Mouse (Mus musculus): ENCODE measurements at regions not wholly inside any gene's neighbourhood (a gene's known extent, or its start where the extent isn't known, plus 50 kb on each side); places are given as distances from the start of the nearest gene placed in this dataset.
A peak's percentile ranks its signal among the peaks of the same experiment; 100 is the strongest.

DNA sequence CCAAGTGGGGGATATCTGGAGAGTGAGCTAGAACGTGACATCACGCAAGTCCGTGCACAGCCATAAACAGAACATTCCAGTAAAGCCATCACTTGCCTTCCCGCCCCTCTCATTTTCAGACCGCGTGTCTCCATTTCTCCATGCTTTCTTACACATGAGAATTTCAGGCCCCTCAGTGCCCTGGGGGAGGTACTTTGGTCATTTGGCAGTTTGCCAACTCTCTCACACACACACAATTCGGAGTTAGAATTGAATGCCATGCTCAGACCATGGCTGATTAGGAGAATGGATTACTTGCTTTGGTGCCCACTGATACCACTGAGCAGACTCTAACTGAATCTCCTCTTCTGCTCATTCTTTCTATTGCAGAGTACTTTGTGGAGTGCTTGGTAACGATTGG lies 400.7 kb upstream of the Id4 start:
- no peaks in the 10 kb centered on the region for H3K27me3 ChIP-seq

DNA sequence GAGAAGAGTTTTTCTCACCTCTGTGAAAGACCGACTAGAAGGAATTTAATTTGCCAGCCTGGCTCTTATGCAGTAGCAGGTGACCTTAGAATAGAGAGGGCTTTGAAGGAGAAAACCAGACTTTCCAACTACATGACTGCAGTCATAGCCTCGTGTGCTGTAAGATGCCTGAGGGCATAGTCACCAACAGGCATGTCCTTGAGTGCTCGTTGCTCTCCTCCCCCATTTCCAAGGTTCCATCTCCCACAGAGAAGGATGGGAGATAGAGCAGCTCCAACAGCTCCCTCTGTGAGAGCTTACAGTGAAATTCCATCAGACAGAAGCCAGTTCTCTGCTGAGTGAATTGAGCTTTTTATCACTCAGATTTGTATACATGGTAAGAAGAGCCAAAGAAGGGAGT lies 398.1 kb upstream of the Id4 start:
- H3K4me1 ChIP-seq, result no peaks in the 10 kb centered on the region
- ATAC-seq (ENCODE audit: low FRiP score), result no peak
- 67% methylated on average over 3 of the region's 3 CpGs for WGBS
- H3K27me3 ChIP-seq, result no peaks in the 10 kb centered on the region
- no peaks in the 10 kb centered on the region for H3K9me3 ChIP-seq (replicated peaks)
- H3K4me3 ChIP-seq, result no peak overlapping the region
- H3K36me3 ChIP-seq, result no peaks in the 10 kb centered on the region
- no peak overlapping the region for H3K27ac ChIP-seq
- no peak overlapping the region for H3K4me2 ChIP-seq (replicated peaks)
- H3K9ac ChIP-seq, result no peak overlapping the region

More for the DNA sequence above, 400.7 kb upstream of the Id4 start:
- H3K9ac ChIP-seq, result no peak overlapping the region
- H3K4me3 ChIP-seq, result no peak overlapping the region
- no peak overlapping the region for H3K4me2 ChIP-seq (replicated peaks)
- H3K36me3 ChIP-seq, result no peaks in the 10 kb centered on the region
- WGBS, result 60% methylated on average over 8 of the region's 8 CpGs
- H3K4me1 ChIP-seq, result peaks cover 15% of the 10 kb centered on the region
- ATAC-seq (ENCODE audit: low FRiP score), result peak; percentile 60; the same call in 1 of the 2 replicates
- no peak overlapping the region for H3K27ac ChIP-seq
- no peaks in the 10 kb centered on the region for H3K9me3 ChIP-seq (replicated peaks)

DNA sequence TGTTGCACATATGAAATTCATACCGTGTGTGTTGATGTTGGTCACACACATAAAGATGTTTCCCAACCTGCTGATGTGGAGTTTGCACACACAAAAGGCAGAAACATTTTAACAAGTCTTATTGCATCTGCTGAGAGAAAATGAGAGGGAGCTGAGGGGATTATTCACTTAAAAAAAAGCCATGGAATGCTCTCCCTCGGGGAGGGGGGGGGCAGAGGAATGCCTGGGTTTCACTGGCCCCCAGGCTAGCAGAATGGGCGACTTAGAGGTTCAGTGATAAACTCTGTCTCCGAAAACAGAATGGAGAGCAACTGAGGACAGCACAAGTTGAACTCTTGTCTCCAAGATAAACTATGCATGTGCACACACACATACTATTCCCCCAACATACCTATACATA lies 392.4 kb upstream of the Id4 start:
- no peak overlapping the region for H3K9ac ChIP-seq
- no peaks in the 10 kb centered on the region for H3K36me3 ChIP-seq
- H3K4me2 ChIP-seq (replicated peaks), result no peak overlapping the region
- 68% methylated on average over 4 of the region's 4 CpGs for WGBS
- no peaks in the 10 kb centered on the region for H3K9me3 ChIP-seq (replicated peaks)
- H3K27ac ChIP-seq, result no peak overlapping the region
- H3K27me3 ChIP-seq, result no peaks in the 10 kb centered on the region
- ATAC-seq (ENCODE audit: low FRiP score), result no peak
- H3K4me3 ChIP-seq, result no peak overlapping the region
- peaks cover 5% of the 10 kb centered on the region for H3K4me1 ChIP-seq

DNA sequence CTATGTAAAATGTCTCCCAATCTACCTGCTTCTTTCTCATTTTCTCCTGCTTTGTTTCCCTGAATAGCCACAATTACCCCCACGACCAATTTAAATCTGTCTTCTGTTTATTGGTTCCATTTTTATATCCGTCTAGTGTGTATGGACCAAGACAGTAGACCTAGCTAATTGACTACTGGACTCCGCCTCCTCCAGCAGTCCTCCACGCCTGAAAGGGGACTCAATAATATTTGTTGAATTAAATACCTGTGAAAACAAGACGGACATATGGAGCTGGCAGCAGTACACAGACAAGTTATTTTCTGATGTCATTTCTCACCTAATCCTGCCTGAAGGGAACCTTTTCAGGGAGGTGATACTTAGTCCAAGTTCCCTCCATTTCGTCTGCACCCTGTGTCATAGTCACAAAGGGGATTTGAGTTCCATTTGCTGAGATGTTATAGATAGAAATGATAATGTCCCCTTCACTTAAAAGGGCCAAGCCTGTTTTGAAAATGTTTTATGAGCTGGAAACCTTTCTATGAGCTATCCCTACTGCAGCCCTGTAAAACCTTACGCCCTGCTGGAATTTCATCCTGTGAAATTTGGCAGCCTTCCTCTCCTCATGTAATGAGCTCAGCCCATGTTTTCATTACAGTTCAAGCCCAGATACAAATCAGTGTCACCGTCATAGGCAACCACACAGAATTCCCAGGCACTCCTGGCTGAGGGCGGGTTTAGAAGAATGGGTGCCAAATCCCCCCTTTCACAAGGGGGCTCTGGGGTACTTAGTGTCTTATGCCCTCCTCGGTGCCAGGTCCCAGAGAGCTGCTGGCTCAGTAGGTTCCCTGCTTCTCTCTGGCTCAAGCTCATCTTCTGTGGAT lies 391.1 kb upstream of the Id4 start:
- Histone ChIP-seq H3K4me3 (no peak overlapping the region), H3K27me3 (no peaks in the 10 kb centered on the region), H3K4me2 (replicated peaks) (no peak overlapping the region), H3K9ac (no peak overlapping the region), H3K27ac (no peak overlapping the region), H3K9me3 (replicated peaks) (no peaks in the 10 kb centered on the region), H3K36me3 (no peaks in the 10 kb centered on the region), H3K4me1 (peaks cover 5% of the 10 kb centered on the region)
- 72% methylated on average over 10 of the region's 10 CpGs for WGBS
- no peak for ATAC-seq (ENCODE audit: low FRiP score)

DNA sequence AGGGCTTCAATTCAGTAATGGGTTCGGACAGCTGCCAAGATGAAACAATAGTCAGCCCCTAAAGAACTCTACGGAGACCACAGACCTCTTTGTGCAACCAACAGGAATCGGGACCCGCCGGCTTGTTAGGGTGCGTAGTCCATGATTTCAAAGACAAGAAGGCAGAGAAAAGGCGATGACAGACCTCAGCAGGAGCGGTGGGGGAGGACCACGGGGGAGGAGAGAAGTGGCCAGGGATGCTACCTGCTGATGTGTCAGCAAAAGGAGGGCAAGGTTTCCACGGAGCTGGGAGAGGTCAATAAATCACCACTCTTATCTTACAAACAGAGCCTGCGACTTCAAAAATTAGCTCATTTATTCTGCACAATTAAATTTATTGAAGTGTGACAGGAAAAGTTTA lies 388.4 kb upstream of the Id4 start:
- no peak overlapping the region for H3K4me3 ChIP-seq
- H3K27me3 ChIP-seq, result no peaks in the 10 kb centered on the region
- no peak overlapping the region for H3K9ac ChIP-seq
- WGBS, result 11% methylated on average over 11 of the region's 11 CpGs
- no peak overlapping the region for H3K27ac ChIP-seq
- no peaks in the 10 kb centered on the region for H3K9me3 ChIP-seq (replicated peaks)
- H3K36me3 ChIP-seq, result no peaks in the 10 kb centered on the region
- H3K4me2 ChIP-seq (replicated peaks), result no peak overlapping the region
- H3K4me1 ChIP-seq, result peaks cover 5% of the 10 kb centered on the region
- no peak for ATAC-seq (ENCODE audit: low FRiP score)

DNA sequence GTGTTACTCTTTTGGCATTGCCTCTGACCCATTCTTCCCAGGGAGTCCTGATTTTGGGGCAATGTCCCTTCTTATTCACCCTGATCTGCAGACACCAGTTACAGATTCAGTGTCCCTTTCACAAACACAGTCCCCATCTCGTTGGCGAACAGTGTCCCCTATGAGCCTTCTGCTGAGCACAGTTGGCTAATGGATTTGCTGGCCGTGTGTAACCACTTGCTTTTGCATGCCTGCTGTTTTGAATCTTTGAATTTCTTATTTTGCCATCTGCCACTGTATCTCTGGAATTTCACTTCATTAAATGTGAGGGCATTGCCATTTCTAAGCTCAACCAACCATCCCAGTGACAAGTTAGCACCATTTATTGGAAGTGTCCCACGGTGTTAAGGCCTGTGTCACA lies 368.5 kb upstream of the Id4 start:
- ATAC-seq (ENCODE audit: low FRiP score), result no peak
- WGBS, result 85% methylated on average over 4 of the region's 4 CpGs
- Histone ChIP-seq H3K36me3 (no peaks in the 10 kb centered on the region), H3K4me1 (no peaks in the 10 kb centered on the region), H3K27ac (no peak overlapping the region), H3K4me3 (no peak overlapping the region), H3K4me2 (replicated peaks) (no peak overlapping the region), H3K9me3 (replicated peaks) (no peaks in the 10 kb centered on the region), H3K27me3 (no peaks in the 10 kb centered on the region), H3K9ac (no peak overlapping the region)

DNA sequence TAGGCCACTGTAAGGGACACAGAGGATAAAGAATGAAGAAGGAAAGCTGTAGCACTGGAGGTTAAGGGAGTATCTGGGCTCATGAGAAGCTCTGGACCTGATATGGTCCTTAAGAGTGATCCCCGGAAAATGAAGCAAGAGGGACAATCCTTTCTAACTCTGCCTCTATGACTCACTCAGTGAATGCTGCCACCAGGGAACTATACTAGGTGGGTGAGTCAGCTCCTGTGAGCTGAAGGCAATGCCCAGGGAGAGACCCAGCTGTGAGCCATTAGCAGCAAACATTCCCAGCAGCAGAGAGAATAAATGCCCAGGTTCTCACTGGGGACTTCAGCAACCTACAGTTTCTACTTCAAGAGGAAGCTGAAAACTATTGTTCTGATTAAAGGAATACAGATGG lies 366.7 kb upstream of the Id4 start:
- H3K4me3 ChIP-seq, result no peak overlapping the region
- 93% methylated on average over 1 of the region's 1 CpGs for WGBS
- H3K36me3 ChIP-seq, result no peaks in the 10 kb centered on the region
- ATAC-seq (ENCODE audit: low FRiP score), result no peak
- no peaks in the 10 kb centered on the region for H3K4me1 ChIP-seq
- no peaks in the 10 kb centered on the region for H3K27me3 ChIP-seq
- no peak overlapping the region for H3K27ac ChIP-seq
- no peak overlapping the region for H3K9ac ChIP-seq
- no peaks in the 10 kb centered on the region; the same call in 1 of the 2 replicates for H3K9me3 ChIP-seq (replicated peaks)
- no peak overlapping the region for H3K4me2 ChIP-seq (replicated peaks)

DNA sequence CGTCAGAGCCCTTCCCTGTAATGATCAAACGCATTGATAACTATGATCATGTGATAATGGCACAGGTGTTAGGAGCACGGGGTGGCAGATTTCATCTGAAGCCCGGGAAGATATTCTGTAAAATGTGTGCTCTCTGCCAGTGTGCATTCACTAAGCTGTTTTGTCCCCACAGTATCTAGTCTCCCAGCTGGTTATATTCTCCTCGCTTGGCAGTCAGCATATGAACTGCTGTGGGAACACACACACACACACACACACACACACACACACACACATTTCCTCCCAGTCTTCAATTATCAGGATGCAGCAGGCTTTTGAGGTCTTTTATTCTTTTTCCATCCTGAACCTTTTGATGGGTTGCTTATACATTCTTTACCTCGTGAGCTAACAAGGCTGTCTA lies 365.8 kb upstream of the Id4 start:
- Histone ChIP-seq H3K4me1 (no peaks in the 10 kb centered on the region), H3K9ac (no peak overlapping the region), H3K36me3 (no peaks in the 10 kb centered on the region), H3K9me3 (replicated peaks) (no peaks in the 10 kb centered on the region; the same call in 1 of the 2 replicates), H3K4me2 (replicated peaks) (no peak overlapping the region), H3K27me3 (no peaks in the 10 kb centered on the region), H3K4me3 (no peak overlapping the region), H3K27ac (no peak overlapping the region)
- WGBS, result 81% methylated on average over 6 of the region's 6 CpGs
- ATAC-seq (ENCODE audit: low FRiP score), result no peak

DNA sequence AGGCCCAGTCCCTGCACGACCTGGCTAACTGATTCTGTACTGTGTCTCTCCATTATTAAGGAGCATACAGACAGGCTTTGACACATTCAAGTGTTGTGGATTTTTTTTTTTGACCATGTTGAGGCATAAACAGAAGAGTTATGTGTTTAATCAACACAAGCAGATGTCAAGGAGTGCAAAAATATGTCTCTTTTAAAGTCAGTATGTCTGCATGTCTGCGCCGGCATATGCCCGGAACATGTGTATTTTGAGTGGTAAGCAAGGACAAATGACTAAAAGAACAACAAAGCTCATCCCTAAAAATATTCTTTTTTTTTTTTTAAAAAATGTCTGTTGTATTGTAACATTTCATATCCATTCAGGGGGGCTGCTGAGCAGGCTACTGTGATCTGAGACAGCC lies 364.4 kb upstream of the Id4 start:
- H3K4me2 ChIP-seq (replicated peaks), result no peak overlapping the region
- no peak for ATAC-seq (ENCODE audit: low FRiP score)
- H3K27ac ChIP-seq, result no peak overlapping the region
- WGBS, result 86% methylated on average over 4 of the region's 4 CpGs
- H3K4me3 ChIP-seq, result no peak overlapping the region
- H3K36me3 ChIP-seq, result no peaks in the 10 kb centered on the region
- no peaks in the 10 kb centered on the region for H3K27me3 ChIP-seq
- no peaks in the 10 kb centered on the region; the same call in 1 of the 2 replicates for H3K9me3 ChIP-seq (replicated peaks)
- H3K9ac ChIP-seq, result no peak overlapping the region
- no peaks in the 10 kb centered on the region for H3K4me1 ChIP-seq

DNA sequence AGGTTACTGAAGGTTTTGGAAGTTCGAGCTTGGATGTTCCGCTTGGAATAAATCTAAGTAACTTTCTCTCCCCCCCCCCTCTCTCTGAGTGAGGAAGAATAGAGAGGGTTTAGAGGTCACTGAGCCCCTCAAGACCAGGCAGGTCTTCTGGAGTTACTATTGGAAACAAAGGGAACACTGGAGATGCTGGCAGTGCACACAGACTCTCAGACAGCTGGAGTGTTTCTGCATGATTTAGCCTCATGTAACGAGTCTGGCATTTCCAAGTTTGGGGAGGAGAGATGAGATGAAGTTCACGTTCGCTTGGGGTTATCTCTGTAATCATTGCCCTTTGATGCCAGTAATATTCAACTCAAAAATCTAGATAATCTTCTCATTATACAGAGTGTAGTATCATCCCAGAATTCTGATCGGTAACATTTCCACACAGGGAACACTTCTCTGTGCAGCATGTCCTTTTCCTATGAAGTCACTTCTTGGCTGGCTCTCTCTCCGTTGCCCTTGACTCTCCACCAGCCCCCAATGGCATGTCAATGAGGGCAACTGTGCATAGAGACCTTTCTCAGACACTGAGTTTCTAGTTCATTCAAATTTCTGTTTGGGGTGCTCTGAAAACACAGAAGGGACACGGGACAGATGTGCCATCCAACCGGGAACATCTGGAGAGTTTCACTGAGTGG lies 351.0 kb upstream of the Id4 start:
- H3K4me2 ChIP-seq (replicated peaks), result no peak overlapping the region
- no peak overlapping the region for H3K4me3 ChIP-seq
- WGBS, result 74% methylated on average over 9 of the region's 9 CpGs
- no peaks in the 10 kb centered on the region for H3K4me1 ChIP-seq
- H3K36me3 ChIP-seq, result no peaks in the 10 kb centered on the region
- H3K27ac ChIP-seq, result no peak overlapping the region
- ATAC-seq (ENCODE audit: low FRiP score), result no peak
- no peaks in the 10 kb centered on the region for H3K9me3 ChIP-seq (replicated peaks)
- no peak overlapping the region for H3K9ac ChIP-seq
- H3K27me3 ChIP-seq, result no peaks in the 10 kb centered on the region

DNA sequence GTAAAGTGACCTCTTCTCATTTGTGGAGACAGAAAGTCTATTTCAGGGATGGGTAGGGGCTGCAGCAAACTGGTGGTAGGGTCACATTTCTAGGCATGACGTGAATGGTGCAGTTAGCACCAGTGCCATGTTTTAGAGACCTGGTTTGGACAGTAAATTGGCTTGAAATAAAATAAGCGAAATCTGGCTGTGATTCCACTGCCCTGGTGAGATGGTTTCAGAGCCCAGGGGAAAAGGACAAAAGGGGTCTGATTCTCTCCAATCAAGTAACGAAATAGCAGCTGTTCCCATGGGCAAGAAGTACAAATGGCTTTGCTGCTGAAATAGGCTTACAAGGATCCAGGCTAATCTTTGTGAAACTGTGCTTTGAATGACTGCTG lies 350.5 kb upstream of the Id4 start:
- no peaks in the 10 kb centered on the region for H3K9me3 ChIP-seq (replicated peaks)
- ATAC-seq (ENCODE audit: low FRiP score), result no peak
- H3K4me3 ChIP-seq, result no peak overlapping the region
- H3K4me2 ChIP-seq (replicated peaks), result no peak overlapping the region
- H3K27ac ChIP-seq, result no peak overlapping the region
- no peaks in the 10 kb centered on the region for H3K36me3 ChIP-seq
- H3K9ac ChIP-seq, result no peak overlapping the region
- no peaks in the 10 kb centered on the region for H3K27me3 ChIP-seq
- 74% methylated on average over 3 of the region's 3 CpGs for WGBS
- H3K4me1 ChIP-seq, result no peaks in the 10 kb centered on the region

DNA sequence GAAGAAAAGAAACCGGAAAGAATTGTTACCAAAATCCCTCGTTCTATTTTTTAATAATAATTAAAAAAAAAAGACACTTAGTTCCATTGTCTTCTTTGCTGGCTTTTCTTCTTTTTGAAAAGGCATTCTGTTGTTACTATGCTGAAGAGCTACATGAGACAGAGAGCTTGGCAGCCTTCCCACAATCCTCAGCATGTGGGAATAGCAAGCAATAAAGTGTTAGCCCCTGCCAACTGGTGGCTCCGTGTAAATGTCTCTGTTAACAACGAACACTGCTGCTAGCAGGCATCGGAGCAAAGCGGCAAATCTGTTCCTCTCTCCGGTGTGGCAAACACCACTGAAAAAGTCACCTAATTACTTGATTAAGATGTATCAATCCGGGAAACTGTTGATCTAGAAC lies 344.6 kb upstream of the Id4 start:
- no peaks in the 10 kb centered on the region for H3K27me3 ChIP-seq
- no peak for ATAC-seq (ENCODE audit: low FRiP score)
- 80% methylated on average over 8 of the region's 8 CpGs for WGBS
- no peak overlapping the region for H3K9ac ChIP-seq
- H3K4me3 ChIP-seq, result no peak overlapping the region
- no peaks in the 10 kb centered on the region for H3K36me3 ChIP-seq
- no peaks in the 10 kb centered on the region for H3K4me1 ChIP-seq
- no peak overlapping the region for H3K27ac ChIP-seq
- no peak overlapping the region for H3K4me2 ChIP-seq (replicated peaks)
- 0 out of 2 replicates have a peak, but pooled peaks cover 4% of the 10 kb centered on the region for H3K9me3 ChIP-seq (replicated peaks)

DNA sequence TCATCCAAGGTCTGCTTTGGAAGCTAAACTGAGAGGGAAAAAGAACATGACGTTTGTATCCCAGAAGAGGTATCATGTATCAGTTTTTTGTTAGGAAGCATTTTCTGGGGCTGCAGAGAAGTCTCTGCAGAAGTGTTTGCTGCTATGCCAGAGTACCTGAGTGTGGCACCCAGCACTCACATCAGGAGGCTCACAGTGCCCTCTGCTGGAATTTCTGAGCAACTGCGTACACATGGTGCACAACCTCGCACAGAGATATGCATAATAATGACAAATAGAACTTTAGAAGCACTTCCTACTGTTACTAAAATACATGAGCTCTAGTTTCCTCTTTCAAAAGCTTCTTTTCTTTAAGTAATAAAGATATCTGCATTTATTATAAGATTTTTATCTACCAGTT lies 343.7 kb upstream of the Id4 start:
- Histone ChIP-seq H3K36me3 (no peaks in the 10 kb centered on the region), H3K9ac (no peak overlapping the region), H3K9me3 (replicated peaks) (0 out of 2 replicates have a peak, but pooled peaks cover 4% of the 10 kb centered on the region), H3K27ac (no peak overlapping the region), H3K4me3 (no peak overlapping the region), H3K4me1 (no peaks in the 10 kb centered on the region), H3K4me2 (replicated peaks) (no peak overlapping the region), H3K27me3 (no peaks in the 10 kb centered on the region)
- 92% methylated on average over 3 of the region's 3 CpGs for WGBS
- no peak for ATAC-seq (ENCODE audit: low FRiP score)

All from hindbrain, embryonic 12.5 days (tissue).